Mouse (Mus musculus): ENCODE results near the gene Akap1.
"Not testable (repeated sequence)": the region's sequence is repeated elsewhere in the genome, so short reads cannot be mapped to it uniquely, and the experiment has no call there.

DNA sequence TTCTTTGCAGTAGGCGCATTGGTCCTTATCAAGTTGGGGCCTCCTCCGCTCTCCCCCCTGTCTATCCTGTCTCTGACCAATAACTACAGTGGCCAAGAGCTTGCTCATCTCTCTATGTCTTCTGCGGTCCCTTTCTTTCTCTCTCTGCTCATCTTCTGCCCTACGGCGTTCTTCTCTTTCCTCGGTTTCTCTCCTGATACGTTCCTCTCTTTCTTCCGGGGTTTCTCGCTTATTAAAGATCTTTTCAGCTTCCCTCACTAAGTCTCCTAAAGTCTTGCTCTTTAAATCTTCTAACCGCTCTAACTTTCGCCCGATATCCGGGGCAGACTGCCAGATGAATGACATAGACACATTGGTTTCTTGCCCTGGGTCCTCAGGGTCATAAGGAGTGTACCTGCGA is 29.9 kb upstream of the Akap1 start:
- TF ChIP-seq POLR2A (IDR thresholded peaks at IDR 0.05; ENCODE audit: extremely low read depth, insufficient read depth, low read length); CTCF (IDR thresholded peaks at IDR 0.05; ENCODE audit: low read depth, low read length): not testable (repeated sequence)
